Mouse (Mus musculus) adrenal gland, postnatal 4 days (tissue): ENCODE measurements around the gene Rprd2. TPM values are rescaled to one million over a fixed set of nuclear protein-coding genes. Genes with fewer than 3 reads are reported as not detected.
"Not testable (repeated sequence)": the region's sequence is repeated elsewhere in the genome, so short reads cannot be mapped to it uniquely, and the experiment has no call there.

ENCODE experiments used
- DNase-seq, 2 experiments: peaks; one replicate each; pipeline ENCODE4 v3.0.0; 2021 to 2022; ENCODE audit warnings: low spot score in 2 of 2, mixed read lengths in 2 of 2
- long read RNA-seq, 2 experiments: library from polyadenylated mRNA; stranded (forward); transcript quantifications; one replicate each; pipeline ENCODE4 v2.0.0; 2021
- total RNA-seq, 2 experiments: library from RNA; stranded (reverse); gene quantifications; 2 replicates each; pipeline ENCODE4 v1.2.3; 2021

Rprd2 gene
- 10 to 100 TPM; 56.5 to 64.1 TPM for total RNA-seq
- long read RNA-seq, experiment 1, transcript Rprd2-202 (9 exons, 3,298 nt): major isoform, 9 of 24 reads
- long read RNA-seq, experiment 1, partial matches to known transcripts: 8 of 24 reads
- long read RNA-seq, experiment 1, other reads (novel, unspliced or antisense): 7 of 24 reads
- long read RNA-seq, experiment 2, transcript Rprd2-202 (9 exons, 3,298 nt): major isoform, 25 of 45 reads
- long read RNA-seq, experiment 2, partial matches to known transcripts: 10 of 45 reads
- long read RNA-seq, experiment 2, other reads (novel, unspliced or antisense): 10 of 45 reads

DNA sequence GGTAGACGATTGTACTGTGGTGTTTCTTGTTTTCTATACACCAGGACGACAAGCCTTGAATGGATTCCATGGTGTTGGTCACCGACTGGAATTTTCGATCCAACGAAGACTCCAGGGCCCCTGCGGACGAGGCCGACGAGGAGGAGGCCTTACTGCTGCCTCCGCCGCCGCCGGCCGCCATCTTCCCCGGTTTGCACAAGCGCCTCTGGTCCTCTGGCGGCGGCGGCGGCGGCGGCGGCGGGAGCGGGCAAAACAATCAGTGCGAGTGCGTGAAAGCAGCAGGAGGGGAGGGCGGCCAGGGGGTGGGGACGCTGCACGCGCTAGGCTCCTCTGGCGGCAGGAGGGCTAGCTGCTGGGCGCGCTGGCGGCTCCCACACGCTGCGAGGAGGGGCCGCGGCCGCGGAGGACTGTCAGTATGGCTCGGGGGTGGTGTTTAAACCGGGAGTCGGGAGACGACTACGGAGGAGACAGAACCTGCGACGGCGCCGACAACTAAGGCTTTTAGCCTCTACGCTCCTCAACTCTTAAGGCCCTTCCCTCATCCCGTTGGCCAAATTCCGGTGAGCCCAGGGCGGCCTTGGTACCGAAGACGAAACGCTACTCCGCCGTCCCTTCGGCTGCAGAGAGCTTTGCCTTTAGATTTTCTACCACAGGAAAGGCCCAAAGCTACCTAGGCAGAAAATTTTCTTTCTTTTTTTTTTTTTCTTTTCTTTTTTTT, at the start of gene Rprd2:
TSS of gene Rprd2 (minus strand) at position 293 of the 718 bp plus-strand sequence.
- peak; percentile 61 to 63 for DNase-seq

DNA sequence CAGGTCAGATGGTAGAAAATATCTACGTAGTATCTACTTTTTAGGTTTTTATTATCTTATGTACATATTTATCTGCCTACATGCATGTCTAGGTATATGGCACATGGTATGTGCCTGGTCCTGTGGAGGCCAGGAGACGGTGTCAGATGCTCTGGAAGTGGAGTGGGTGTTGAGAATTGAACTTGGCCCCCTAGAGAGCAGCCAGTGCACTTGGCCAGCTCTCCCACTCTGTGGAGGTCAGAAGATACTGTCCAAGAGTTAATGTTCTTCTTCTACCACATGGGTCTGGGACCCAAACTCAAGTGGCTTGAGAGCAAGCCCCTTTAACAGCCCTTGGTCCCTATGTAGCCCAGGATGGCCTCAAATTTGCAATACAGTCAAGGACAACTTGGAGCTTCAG, 48.7 kb upstream of the Rprd2 start:
- DNase-seq: no peak

DNA sequence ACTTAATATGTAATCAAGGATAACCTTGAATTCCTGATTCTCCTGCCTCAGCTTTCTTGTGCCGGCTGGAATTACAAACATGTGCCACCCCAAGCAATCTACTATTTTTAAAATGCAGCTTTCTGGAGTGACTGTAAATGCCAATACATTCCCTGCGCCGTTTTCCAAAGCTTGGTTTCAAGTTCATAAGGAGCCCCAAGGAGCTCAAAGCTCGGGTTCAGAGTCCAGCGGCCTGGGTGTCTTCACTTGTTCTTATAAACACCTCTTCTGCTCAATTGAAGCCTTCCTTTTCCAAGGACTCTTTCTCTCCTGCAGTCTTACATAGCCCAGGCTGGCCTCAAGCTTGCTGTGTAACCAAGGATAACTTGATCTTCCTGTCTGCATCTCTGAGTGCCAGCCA, 47.4 kb upstream of the Rprd2 start:
- no peak for DNase-seq

DNA sequence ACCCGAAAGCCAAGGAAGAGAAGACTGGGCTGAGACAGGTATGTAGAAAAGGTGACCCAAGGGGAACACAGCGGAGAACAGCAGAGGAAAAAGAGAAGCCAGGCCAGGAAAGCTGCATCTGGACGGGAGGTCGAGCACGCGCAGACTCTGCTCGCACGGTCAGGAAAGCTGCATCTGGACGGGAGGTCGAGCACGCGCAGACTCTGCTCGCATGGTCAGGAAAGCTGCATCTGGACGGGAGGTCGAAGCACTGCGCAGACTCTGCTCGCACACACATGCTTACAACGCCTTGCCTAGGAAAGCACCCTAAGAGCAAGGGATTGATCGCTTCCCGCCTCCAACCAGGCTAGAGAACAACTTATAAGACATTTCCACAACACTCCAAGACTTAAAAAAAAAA, 46.9 kb upstream of the Rprd2 start:
- DNase-seq: no peak

DNA sequence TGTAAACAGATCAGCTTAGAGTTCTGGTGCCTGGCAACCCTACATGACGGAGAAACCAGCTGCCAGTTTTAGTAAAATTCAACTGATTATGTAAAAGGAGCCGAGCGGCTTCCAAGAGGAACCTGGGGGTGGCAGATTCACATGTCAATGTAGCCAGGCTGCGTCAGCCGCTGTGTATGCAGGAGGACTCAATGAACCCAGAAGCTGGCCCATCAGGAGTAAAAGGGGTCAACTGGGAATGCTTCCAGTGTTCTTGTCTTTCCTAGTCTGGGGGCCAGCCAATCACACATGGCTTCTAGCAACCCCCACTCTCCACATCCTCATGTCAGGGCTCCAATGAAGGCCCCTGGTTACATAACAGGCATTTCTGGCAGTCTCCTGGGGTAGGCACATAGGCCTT, 46.4 kb upstream of the Rprd2 start:
- DNase-seq: no peak

DNA sequence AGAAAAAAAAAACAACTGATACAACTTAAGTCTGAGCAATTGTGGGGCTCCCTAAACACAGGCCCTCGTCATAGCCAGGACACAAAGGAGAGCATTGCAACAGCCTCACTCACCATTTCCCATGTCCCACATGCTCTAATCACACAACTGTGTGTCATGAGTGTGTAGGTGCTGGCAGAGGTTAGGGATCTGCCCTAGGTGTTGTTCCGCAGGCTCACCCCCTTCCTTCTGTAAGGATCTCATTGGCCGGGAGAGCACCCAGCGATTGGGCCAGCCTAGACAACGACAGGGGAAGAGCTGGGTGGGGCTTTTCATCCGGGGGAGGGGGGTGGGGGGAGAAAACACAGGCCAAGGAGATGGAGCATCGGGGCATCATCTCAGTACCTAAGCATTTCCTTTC, 44.9 kb upstream of the Rprd2 start:
- DNase-seq: no peak

DNA sequence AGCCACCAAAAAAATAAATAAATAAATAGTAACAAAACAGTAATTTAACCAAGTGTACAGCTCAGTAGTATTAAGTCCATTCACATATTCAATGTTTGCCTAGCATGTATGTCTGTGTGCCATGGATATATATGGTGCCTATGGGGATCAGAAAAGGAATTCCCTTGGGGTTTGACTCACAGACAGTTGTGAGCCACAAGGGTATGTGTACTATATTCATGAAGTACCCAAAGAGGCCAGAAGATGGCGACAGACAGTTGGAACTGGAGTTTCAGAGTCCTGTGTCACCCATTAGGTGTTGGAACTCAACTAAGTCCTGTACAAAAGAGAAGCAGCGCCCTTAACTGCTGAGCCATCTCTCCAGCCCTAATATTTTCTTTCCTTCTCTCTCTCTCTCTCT, 43.1 kb upstream of the Rprd2 start:
- peak in 1 of 2 experiments; percentile 45 for DNase-seq

DNA sequence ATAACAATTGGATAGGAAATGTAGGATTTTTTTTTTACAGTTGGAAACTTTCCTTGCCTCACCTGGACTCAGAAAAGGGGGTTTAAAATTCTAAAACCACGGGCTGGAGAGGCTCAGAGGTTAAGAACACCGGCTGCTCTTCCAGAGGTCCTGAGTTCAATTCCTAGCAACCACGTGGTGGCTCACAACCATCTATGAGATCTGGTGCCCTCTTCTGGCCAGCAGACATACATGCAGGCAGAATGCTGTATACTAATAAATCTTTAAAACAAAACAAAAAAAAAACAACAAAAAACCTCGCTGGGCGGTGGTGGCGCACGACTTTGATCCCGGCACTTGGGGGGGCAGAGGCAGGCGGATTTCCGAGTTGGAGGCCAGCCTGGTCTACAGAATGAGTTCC, 42.6 kb upstream of the Rprd2 start:
- DNase-seq: no peak

DNA sequence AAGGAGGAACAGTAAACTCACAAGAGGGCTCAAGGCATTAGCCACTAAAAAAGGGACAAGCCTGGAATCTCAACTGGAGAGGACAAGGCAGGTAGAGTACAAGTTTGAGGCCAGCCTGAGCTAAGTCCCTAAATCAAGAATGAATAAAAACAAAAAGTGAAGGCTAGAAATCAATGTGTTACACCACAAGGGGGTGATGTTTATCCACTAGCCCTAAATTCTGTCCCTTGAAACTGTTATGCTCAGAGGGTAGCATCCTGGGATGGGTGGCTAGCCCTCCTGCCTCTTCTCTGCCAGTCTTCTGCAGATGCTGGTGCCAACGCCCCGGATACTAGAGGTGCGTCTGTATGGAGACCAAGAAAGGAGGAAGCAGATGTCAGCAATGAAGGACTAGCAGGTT, 41.7 kb upstream of the Rprd2 start:
- no peak for DNase-seq

DNA sequence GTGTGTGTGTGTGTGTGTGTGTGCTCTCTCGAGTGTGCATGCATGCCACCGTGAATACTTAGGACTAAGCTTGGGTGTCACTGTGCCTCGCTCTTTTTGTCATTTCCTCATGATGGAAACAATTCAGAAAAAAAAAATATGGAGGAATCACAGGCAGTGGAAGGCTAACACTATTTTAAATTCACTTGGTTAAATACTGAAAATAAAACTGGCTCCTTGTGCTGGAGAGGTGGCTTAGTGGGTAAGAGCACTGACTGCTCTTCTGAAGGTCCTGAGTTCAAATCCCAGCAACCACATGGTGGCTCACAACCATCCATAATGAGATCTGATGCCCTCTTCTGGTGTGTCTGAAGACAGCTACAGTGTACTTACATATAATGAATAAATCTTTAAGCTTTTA, 39.6 kb upstream of the Rprd2 start:
- not testable (repeated sequence) for DNase-seq

DNA sequence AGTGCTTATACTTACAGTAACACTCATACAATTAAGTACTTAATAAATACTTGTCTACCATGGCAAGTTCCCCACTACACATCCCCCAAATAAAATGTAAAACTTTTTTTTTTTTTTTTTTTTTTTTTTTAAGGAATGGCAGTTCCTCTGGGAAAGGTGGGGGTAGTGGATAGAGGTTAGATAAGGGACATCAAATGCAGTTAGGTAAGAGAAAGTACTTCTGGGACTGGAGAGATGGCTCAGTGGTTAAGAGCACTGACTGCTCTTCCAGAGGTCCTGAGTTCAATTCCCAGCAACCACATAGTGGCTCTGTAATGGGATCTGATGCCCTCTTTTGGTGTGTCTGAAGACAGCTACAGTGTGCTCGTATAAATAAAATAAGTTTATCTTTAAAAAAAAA, 38.4 kb upstream of the Rprd2 start:
- not testable (repeated sequence) for DNase-seq

DNA sequence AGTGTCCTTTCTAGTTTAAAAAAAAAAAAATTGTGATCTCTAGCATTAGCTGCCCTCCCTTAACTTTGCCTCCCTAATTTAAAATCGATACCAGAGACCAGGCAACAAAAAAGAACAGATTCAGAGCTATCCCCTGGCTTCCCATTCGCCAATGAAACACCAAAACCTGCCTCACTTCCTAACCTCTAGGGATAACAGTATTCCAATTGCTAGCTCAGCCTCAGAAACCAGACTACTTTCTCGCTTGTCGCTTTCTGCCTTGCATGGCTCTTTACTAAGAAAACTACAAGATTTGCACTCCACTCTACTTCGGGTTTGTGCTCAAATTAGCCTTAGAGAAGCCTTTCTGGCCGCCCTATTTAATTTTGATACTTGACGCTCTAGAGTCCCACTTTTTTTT, 37.5 kb upstream of the Rprd2 start:
- DNase-seq: no peak

DNA sequence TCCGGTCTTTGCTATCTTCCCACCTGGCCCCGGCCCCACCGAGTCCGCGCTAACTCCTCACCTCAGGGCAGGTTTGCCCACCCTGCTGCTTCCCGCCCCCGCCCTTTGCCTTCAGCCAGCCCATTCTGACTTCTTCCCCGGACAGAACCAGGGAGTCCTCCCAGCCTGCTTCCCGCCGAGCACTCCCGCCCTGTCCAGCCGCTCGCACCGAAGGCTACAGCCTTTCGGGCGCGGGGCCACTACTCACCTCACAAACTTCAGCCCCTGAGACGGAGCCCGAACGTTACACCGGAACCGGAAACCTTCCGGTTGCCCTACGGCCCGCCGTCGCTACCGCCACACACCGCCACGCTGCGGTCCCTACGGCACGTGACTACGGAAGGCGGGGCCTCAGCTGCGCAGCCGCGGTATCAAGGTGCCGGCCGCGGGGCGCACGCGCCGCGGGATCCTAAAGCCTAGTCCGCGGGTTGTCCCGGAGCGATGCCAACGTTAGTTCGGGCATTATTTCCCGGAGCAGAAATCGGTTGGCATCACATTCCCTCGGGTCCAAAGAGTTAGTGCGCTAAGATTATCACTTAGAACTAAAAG, 36.9 kb upstream of the Rprd2 start, which contains the start of gene Prpf3:
TSS of gene Prpf3 (minus strand) at position 384 of the 588 bp plus-strand sequence.
- peak; percentile 85 to 90 for DNase-seq

DNA sequence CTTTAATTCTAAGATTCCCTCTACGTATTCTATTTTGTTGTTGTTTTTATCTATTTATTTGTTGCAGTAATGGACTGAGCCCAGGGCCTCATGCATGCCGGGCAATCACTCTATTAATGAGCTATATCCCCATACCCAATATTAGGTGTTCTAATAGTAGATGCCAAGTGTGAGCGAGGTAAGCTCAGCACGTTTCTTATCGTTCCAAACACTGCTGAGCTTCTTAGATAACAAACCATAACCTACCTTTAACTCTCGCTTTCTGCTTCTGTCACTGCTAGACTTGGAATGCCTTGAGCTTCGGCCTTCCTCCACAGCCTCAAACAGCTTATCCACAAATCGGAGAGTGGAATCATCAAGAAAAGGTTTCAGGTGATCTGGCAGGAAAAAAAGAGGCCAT, 32.7 kb upstream of the Rprd2 start:
- DNase-seq: no peak

DNA sequence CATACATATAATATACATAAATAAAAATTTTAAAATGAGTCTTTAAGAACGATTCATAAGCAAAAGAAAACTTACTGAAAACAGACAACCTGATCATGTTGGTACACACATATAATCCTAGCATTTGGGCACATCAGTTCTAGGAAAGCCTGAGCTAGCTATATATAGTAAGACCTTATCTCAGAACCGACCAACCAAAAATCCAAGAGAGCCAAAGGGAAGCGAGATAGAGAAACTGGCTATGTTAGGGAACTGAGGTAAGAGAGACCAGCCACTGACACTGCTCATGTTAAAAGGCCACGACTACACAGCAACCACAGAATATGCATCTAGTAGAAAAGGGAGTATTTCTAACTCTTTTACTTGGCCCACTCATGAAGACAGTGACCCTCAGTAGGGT, 31.9 kb upstream of the Rprd2 start:
- no peak for DNase-seq

DNA sequence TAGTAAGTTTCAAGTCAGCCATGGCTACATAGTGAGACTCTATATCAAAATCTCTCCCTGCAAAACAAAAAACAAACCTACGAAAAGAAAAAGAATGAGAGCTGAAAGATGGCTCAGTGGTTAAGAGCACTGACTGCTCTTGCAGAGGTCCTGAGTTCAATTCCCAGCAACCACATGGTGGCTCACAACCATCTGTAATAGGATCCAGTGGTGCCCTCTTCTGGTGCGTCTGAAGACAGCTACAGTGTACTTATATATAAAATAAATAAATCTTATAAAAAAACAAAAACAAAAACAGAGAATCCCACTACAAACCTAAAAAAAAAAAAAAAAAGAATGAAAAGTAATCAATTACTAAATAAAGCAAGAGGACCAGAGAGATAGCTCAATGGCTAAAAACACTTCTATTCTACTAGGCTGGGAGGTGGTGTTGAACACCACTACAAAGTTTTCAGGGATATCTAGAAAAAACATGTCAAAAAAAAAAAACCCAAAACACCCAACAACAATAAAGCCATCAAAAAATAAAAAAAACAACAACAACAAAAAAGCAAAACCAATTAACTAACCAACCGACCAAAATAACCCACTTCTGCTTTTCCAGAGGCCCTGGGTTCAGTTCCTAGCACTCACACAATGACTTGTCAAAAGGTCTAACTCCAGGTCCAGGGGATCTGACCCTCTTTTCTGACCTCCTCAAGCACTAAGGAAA, 24.0 kb upstream of the Rprd2 start:
- DNase-seq: no peak

DNA sequence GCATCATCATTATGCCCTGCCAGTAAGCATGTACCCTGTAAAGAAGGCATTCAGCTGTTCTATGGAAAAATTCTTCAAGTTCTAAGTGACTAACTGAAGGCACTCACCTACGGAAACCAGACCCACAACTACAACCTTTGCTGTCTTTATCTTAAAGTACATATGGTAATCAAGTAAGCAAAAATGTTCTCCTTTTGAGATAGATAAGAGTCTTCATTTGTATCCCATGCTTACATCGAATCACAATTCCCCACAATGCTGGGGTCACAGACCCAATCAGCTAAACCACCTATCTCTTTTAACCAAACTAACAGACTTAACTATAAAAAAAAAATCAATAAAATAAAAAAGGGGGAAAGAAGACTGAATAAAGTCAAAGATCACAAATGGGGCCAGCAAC, 20.6 kb upstream of the Rprd2 start:
- no peak for DNase-seq

DNA sequence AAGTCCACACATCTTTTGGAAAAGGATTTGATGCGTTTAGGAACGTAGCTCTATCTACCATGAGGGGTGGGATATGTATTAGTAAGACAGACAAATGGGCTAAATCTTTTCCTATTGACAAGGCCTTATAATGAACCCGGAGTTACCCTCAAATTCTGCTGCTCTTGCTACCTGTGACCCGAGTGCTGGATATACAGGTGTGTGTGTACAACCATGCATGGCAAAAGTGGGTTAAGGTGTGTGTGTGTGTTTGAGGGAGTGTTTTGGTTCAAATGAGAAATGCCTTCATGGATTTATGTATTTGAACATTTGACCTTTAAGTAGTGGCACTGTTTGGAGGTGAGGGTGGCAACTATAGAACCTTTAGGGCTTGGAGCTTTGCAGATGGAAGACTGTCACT, 10.4 kb upstream of the Rprd2 start:
- DNase-seq: no peak

DNA sequence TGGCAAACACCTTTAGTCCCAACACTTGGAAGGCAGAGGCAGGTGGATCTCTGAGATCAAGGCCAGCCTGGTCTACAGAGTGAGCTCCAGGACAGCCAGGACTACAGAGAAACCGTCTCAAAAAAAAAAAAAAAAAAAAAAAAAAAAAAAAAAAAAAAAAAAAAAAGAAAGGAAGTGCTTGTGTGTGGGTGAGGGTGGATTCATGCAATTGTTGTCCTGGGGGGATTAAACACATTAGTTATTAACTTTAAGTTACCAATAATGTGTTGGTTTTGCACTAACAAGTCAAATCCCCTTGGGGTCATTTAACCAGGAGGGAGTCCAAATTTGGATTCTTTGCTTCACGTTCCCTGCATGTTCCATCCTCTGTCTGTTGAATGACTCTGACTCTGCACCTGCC, 7.6 kb upstream of the Rprd2 start:
- no peak for DNase-seq

DNA sequence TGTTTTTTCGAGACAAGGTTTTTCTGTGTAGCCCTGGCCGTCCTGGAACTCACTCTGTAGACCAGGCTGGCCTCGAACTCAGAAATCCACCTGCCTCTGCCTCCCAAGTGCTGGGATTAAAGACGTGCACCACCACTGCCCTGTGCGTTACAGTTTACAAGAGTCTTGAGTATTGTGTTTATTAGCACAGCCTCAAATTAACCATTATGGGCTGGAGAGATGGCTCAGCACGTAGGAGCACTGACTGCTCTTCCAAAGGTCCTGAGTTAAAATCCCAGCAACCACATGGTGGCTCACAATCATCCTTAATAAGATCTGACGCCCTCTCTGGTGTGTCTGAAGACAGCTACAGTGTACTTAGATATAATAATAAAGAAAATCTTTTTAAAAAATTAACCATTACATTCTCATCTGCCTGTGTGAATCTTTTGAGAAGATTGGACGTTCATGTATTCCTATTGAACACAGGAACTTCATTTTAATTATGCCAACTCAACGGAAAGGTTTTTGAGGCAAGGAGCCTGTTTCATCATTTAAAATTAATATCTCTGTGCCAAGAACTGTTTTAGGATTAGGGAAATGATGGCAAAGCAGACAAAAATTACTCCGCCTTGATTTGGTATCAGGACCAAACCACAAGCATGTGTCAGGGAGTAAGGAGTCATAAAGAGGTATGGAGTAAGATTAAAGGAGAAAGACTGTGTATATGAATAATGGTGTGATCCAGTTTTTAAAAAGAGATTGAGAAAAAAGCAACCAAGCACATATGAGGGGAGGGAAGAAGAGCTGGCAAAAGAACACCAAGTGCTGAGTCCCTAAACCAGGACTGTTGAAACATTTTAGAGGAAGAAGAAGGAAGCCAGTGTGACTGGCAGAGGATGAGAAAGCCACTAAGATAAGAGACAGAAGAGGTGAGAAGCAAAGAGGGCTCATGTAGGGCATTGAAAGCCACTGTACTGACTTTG, 1.7 kb upstream of the Rprd2 start:
- no peak for DNase-seq
